Mouse (Mus musculus) MEL (cell line): ENCODE measurements at regions not wholly inside any gene's neighbourhood (a gene's known extent, or its start where the extent isn't known, plus 50 kb on each side); places are given as distances from the start of the nearest gene placed in this dataset.

Experiments
- DNase-seq: peaks from one replicate; pipeline ENCODE4 v3.0.0; 2011; ENCODE audit warnings: low read depth, low spot score
- H3K27ac ChIP-seq: 2 replicates; pipeline ENCODE4 v1.5.1; 2012; ENCODE audit warnings: low read depth, mild to moderate bottlenecking, control low read depth, low read length, moderate library complexity; ENCODE audit not compliant: control insufficient read depth
- H3K27me3 ChIP-seq, 2 experiments: fragments of 150-350 bp in 1 of 2; sonication (generic) in 1 of 2; 2 replicates each; pipeline ENCODE4 v1.6.1; 2012; ENCODE audit warnings: low read length in 2 of 2, mild to moderate bottlenecking in 2 of 2, improper control_type of control experiment in 1 of 2, moderate library complexity in 1 of 2; ENCODE audit not compliant: insufficient read depth in 2 of 2, control insufficient read depth in 1 of 2
- H3K36me3 ChIP-seq, 2 experiments: 2 replicates each; pipeline ENCODE4 v1.6.1; 2012 to 2014; ENCODE audit warnings: low read length in 2 of 2, improper control_type of control experiment in 1 of 2, inconsistent platforms in 1 of 2, mild to moderate bottlenecking in 1 of 2; ENCODE audit not compliant: insufficient read depth in 2 of 2, control insufficient read depth in 1 of 2
- H3K4me1 ChIP-seq, 2 experiments: fragments of 150-350 bp in 1 of 2; sonication (generic) in 1 of 2; 2 replicates each; pipeline ENCODE4 v1.6.1; 2012; ENCODE audit warnings: low read length in 2 of 2, improper control_type of control experiment in 1 of 2, mild to moderate bottlenecking in 1 of 2; ENCODE audit not compliant: insufficient read depth in 2 of 2, control insufficient read depth in 1 of 2
- H3K4me3 ChIP-seq, 2 experiments: fragments of 150-350 bp in 1 of 2; sonication (generic) in 1 of 2; 2 replicates each; pipeline ENCODE4 v1.5.1; 2012; ENCODE audit warnings: low read depth in 2 of 2, low read length in 2 of 2, mild to moderate bottlenecking in 2 of 2, moderate library complexity in 2 of 2, control low read depth in 1 of 2, improper control_type of control experiment in 1 of 2; ENCODE audit not compliant: control insufficient read depth in 1 of 2, insufficient read depth in 1 of 2
- H3K79me2 ChIP-seq: 2 replicates; pipeline ENCODE4 v1.6.1; 2012; ENCODE audit warnings: mild to moderate bottlenecking, low read length, moderate library complexity; ENCODE audit not compliant: control insufficient read depth, poor library complexity, insufficient read depth
- H3K9ac ChIP-seq: 2 replicates; pipeline ENCODE4 v1.6.1; 2012; ENCODE audit warnings: low read depth, mild to moderate bottlenecking, control low read depth, low read length, moderate library complexity; ENCODE audit not compliant: control insufficient read depth, poor library complexity, severe bottlenecking
- H3K9me3 ChIP-seq: fragments of 150-350 bp; sonication (generic); replicated peaks from 2 replicates; pipeline ENCODE4 v1.6.1; 2012; ENCODE audit warnings: mild to moderate bottlenecking, low read length, improper control_type of control experiment, moderate library complexity; ENCODE audit not compliant: insufficient read depth
- BHLHE40 ChIP-seq: IDR thresholded peaks from 2 replicates; pipeline ENCODE4 v1.6.1; 2012; ENCODE audit warnings: low read depth, mild to moderate bottlenecking, inconsistent platforms, low read length, improper control_type of control experiment, borderline replicate concordance
- CHD2 ChIP-seq: IDR thresholded peaks from 2 replicates; pipeline ENCODE4 v1.6.1; 2011; ENCODE audit warnings: low read length, improper control_type of control experiment
- CTCF ChIP-seq, 3 experiments: IDR thresholded peaks in 2 of 3; conservative IDR thresholded peaks in 1 of 3; 2 replicates each; pipeline ENCODE4 v1.5.1; 2011 to 2012; ENCODE audit warnings: low read length in 3 of 3, low read depth in 2 of 3, mild to moderate bottlenecking in 2 of 3, improper control_type of control experiment in 1 of 3, inconsistent platforms in 1 of 3, mixed read lengths in 1 of 3, moderate library complexity in 1 of 3; ENCODE audit not compliant: control insufficient read depth in 1 of 3, insufficient read depth in 1 of 3, poor library complexity in 1 of 3, severe bottlenecking in 1 of 3
- E2F4 ChIP-seq: IDR thresholded peaks from 2 replicates; pipeline ENCODE4 v1.6.1; 2011; ENCODE audit warnings: low read depth, low read length, improper control_type of control experiment, borderline replicate concordance
- ELF1 ChIP-seq: IDR thresholded peaks from 2 replicates; pipeline ENCODE4 v1.6.1; 2014; ENCODE audit warnings: low read depth, mild to moderate bottlenecking, inconsistent platforms, low read length, improper control_type of control experiment, moderate library complexity
- EP300 ChIP-seq, 2 experiments: IDR thresholded peaks; 2 replicates each; pipeline ENCODE4 v1.6.1; 2011; ENCODE audit warnings: improper control_type of control experiment in 2 of 2, low read length in 2 of 2, low read depth in 1 of 2, mild to moderate bottlenecking in 1 of 2
- ETS1 ChIP-seq: IDR thresholded peaks from 2 replicates; pipeline ENCODE4 v1.6.1; 2012; ENCODE audit warnings: low read depth, mild to moderate bottlenecking, inconsistent platforms, low read length, improper control_type of control experiment, moderate library complexity
- GABPA ChIP-seq: IDR thresholded peaks from 2 replicates; pipeline ENCODE4 v1.6.1; 2012; ENCODE audit warnings: low read depth, mild to moderate bottlenecking, inconsistent platforms, low read length, improper control_type of control experiment, moderate library complexity
- GATA1 ChIP-seq: IDR thresholded peaks from 2 replicates; pipeline ENCODE4 v1.6.1; 2011; ENCODE audit warnings: low read depth, low read length, improper control_type of control experiment
- JUND ChIP-seq: IDR thresholded peaks from 2 replicates; pipeline ENCODE4 v1.6.1; 2011; ENCODE audit warnings: low read depth, mild to moderate bottlenecking, improper control_type of control experiment, low read length
- KAT2A ChIP-seq: conservative IDR thresholded peaks from 2 replicates; pipeline ENCODE4 v1.6.1; 2012; ENCODE audit warnings: low read depth, low read length, improper control_type of control experiment, inconsistent platforms
- MAFK ChIP-seq: IDR thresholded peaks from 2 replicates; pipeline ENCODE4 v1.6.1; 2011; ENCODE audit warnings: low read depth, mild to moderate bottlenecking, low read length, improper control_type of control experiment, borderline replicate concordance
- MAZ ChIP-seq: IDR thresholded peaks from 2 replicates; pipeline ENCODE4 v1.6.1; 2012; ENCODE audit warnings: low read depth, mild to moderate bottlenecking, inconsistent platforms, low read length, improper control_type of control experiment
- MEF2A ChIP-seq: IDR thresholded peaks from 2 replicates; pipeline ENCODE4 v1.6.1; 2014; ENCODE audit warnings: low read depth, mild to moderate bottlenecking, inconsistent platforms, low read length, improper control_type of control experiment; ENCODE audit not compliant: poor library complexity, insufficient replicate concordance, severe bottlenecking; ENCODE audit errors: extremely low read depth
- MXI1 ChIP-seq: IDR thresholded peaks from 2 replicates; pipeline ENCODE4 v1.6.1; 2011; ENCODE audit warnings: mild to moderate bottlenecking, low read depth, low read length, improper control_type of control experiment
- POLR2A ChIP-seq, 2 experiments: IDR thresholded peaks; 2 replicates each; pipeline ENCODE4 v1.6.1; 2011 to 2012; ENCODE audit warnings: low read length in 2 of 2, mild to moderate bottlenecking in 2 of 2, control low read depth in 1 of 2, improper control_type of control experiment in 1 of 2, low read depth in 1 of 2, moderate library complexity in 1 of 2; ENCODE audit not compliant: control insufficient read depth in 1 of 2, insufficient read depth in 1 of 2, poor library complexity in 1 of 2
- POLR2AphosphoS2 ChIP-seq: IDR thresholded peaks from 2 replicates; pipeline ENCODE4 v1.6.1; 2011; ENCODE audit warnings: low read length, improper control_type of control experiment
- SMC3 ChIP-seq: IDR thresholded peaks from 2 replicates; pipeline ENCODE4 v1.6.1; 2011; ENCODE audit warnings: low read depth, low read length, improper control_type of control experiment
- TAL1 ChIP-seq: IDR thresholded peaks from 2 replicates; pipeline ENCODE4 v1.6.1; 2012; ENCODE audit warnings: mild to moderate bottlenecking, inconsistent platforms, low read length, moderate library complexity, mixed read lengths
- TCF12 ChIP-seq: IDR thresholded peaks from 2 replicates; pipeline ENCODE4 v1.6.1; 2014; ENCODE audit warnings: low read depth, mild to moderate bottlenecking, inconsistent platforms, low read length, improper control_type of control experiment, moderate library complexity
- UBTF ChIP-seq: IDR thresholded peaks from 2 replicates; pipeline ENCODE4 v1.6.1; 2012; ENCODE audit warnings: low read depth, mild to moderate bottlenecking, inconsistent platforms, low read length, improper control_type of control experiment, moderate library complexity, borderline replicate concordance; ENCODE audit not compliant: insufficient read depth
- USF2 ChIP-seq, 2 experiments: IDR thresholded peaks; 2 replicates each; pipeline ENCODE4 v1.6.1; 2011 to 2012; ENCODE audit warnings: improper control_type of control experiment in 2 of 2, low read length in 2 of 2, borderline replicate concordance in 1 of 2, inconsistent platforms in 1 of 2, low read depth in 1 of 2, mild to moderate bottlenecking in 1 of 2; ENCODE audit not compliant: insufficient read depth in 1 of 2
- ZC3H11A ChIP-seq: IDR thresholded peaks from 2 replicates; pipeline ENCODE4 v1.6.1; 2012; ENCODE audit warnings: low read depth, mild to moderate bottlenecking, inconsistent platforms, low read length, improper control_type of control experiment
- ZKSCAN1 ChIP-seq: IDR thresholded peaks from 2 replicates; pipeline ENCODE4 v1.6.1; 2012; ENCODE audit warnings: low read depth, mild to moderate bottlenecking, inconsistent platforms, low read length, improper control_type of control experiment, moderate library complexity
- ZNF384 ChIP-seq: IDR thresholded peaks from 2 replicates; pipeline ENCODE4 v1.6.1; 2012; ENCODE audit warnings: low read depth, mild to moderate bottlenecking, inconsistent platforms, low read length, improper control_type of control experiment

DNA sequence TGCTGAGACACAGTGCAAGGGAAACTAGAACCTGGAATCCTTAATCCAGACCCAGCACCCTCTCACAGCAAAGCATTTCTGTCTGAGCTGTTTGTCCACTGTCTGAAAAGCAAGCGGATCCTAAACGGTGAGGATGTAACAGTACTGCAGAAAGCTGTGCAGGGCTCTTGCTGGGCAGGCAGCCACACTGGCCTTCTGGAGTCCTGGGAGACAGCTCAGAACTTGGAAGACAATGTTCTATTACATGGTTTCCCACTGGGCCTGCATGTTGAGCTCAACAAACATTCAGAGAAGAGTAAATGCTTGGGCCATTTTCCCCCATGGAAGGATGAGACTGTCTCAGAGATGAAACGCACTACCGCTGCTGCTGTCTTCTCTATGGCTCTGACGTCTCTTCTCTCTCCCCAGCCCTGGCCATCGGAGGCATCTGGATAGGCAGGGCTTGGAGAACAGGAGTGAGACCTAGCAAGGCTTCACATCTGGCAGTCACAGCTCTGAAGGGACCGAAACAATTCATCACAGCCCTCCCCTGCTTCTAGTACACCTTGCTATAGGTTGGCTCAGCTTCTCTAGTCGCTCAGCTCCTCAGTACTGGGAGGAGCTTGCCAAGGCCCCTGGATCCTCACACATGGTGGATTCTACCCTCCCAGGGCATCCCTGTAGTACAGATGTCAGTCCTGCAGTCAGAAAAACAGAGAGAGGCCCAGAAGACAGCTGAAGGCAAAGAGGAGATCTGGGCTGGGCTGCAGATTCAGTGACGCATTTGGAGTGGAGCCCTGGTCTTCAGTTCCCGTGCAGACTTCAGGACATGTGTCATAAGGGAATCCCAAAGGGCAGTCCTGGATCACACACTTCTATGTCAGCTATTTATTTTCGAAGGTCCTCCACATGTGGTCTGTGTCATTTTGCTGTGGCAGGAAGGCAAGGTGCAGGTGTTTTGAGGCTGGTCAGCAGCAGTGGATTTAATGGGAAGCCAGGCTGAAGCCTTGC is 171.7 kb downstream of the Trim29 start:
- no peaks in the 10 kb centered on the region for H3K9me3 ChIP-seq
- H3K9ac ChIP-seq, result no peak overlapping the region
- TF ChIP-seq ETS1 (no peak), MAFK (no peak), UBTF (no peak), SMC3 (no peak), BHLHE40 (no peak), MAZ (no peak), ZNF384 (no peak), POLR2AphosphoS2 (no peak), TCF12 (no peak), EP300 (IDR thresholded peaks at IDR 0.05; ENCODE audit: low read depth in 1 of 2, low read length in 2 of 2) (no peak), ZKSCAN1 (no peak), USF2 (IDR thresholded peaks at IDR 0.05; ENCODE audit: borderline replicate concordance in 1 of 2, insufficient read depth in 1 of 2, low read depth in 1 of 2, low read length in 2 of 2) (no peak), CTCF (IDR thresholded peaks at IDR 0.05 in 2 of 3, conservative IDR thresholded peaks at IDR 0.05 in 1 of 3; ENCODE audit: control insufficient read depth in 1 of 3, insufficient read depth in 1 of 3, low read depth in 2 of 3, low read length in 3 of 3, poor library complexity in 1 of 3, severe bottlenecking in 1 of 3) (no peak), E2F4 (no peak), TAL1 (no peak), MEF2A (no peak), JUND (no peak)
- no peak overlapping the region for H3K27ac ChIP-seq
- H3K4me3 ChIP-seq, result no peak overlapping the region
- H3K36me3 ChIP-seq, result no peaks in the 10 kb centered on the region
- no peak for DNase-seq
- no peaks in the 10 kb centered on the region for H3K79me2 ChIP-seq
- no peaks in the 10 kb centered on the region for H3K27me3 ChIP-seq
- no peaks in the 10 kb centered on the region for H3K4me1 ChIP-seq

DNA sequence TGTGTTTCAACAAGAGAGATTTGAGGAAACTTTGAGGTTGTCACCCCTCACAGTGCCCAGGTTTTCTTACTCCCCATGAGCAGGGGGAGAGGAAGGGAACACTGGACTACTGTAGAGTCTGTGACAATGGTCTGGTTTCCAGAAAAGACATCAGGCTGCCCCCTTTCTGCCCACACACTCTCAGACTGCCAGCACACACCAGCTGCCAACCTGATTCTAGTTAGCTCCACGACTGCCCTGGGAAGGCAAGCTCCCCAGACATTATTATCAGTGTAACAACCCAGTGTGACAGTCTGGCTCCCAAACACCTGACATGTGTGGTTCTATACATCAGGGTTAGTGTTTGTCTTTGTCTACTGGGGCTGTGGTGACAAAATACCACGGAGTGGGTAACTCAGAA is 172.5 kb downstream of the Trim29 start:
- H3K27ac ChIP-seq, result no peak overlapping the region
- H3K9me3 ChIP-seq, result no peaks in the 10 kb centered on the region
- H3K27me3 ChIP-seq, result no peaks in the 10 kb centered on the region
- no peaks in the 10 kb centered on the region for H3K79me2 ChIP-seq
- no peaks in the 10 kb centered on the region for H3K4me1 ChIP-seq
- TF ChIP-seq ELF1 (no peak), MXI1 (no peak), TCF12 (no peak), EP300 (IDR thresholded peaks at IDR 0.05; ENCODE audit: low read depth in 1 of 2, low read length in 2 of 2) (no peak), ZC3H11A (no peak), BHLHE40 (no peak), GATA1 (no peak), JUND (no peak), SMC3 (no peak), CTCF (IDR thresholded peaks at IDR 0.05 in 2 of 3, conservative IDR thresholded peaks at IDR 0.05 in 1 of 3; ENCODE audit: control insufficient read depth in 1 of 3, insufficient read depth in 1 of 3, low read depth in 2 of 3, low read length in 3 of 3, poor library complexity in 1 of 3, severe bottlenecking in 1 of 3) (no peak), UBTF (no peak), KAT2A (no peak), POLR2A (IDR thresholded peaks at IDR 0.05; ENCODE audit: control insufficient read depth in 1 of 2, insufficient read depth in 1 of 2, low read depth in 1 of 2, low read length in 2 of 2, poor library complexity in 1 of 2) (no peak), GABPA (no peak), ZNF384 (no peak), ETS1 (no peak), CHD2 (no peak)
- H3K9ac ChIP-seq, result no peak overlapping the region
- H3K4me3 ChIP-seq, result no peak overlapping the region
- DNase-seq, result no peak
- H3K36me3 ChIP-seq, result no peaks in the 10 kb centered on the region
